8 mouse cellular contexts compared by ENCODE assay signal in the genomic region with DNA sequence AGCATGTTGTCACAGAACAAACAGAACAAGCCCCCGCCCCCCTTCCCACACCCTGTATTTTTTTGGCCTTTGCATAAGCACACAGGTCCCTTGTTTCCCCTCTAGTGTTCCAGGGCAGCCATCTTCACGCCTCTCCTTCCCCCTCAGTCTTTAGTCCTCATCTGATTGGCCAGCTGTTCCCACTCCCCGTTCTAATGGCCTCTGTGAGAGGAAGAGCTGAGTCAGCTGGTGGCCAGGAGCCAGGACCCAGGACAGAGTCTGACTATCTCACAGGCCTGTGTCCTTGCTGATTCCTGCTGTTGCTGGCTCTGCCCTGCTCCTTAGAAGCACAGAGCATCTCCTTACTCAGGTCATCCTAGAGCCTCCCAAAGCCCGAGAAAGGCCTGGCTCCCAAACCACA. TPM values are rescaled to one million over a fixed set of nuclear protein-coding genes. Genes with fewer than 3 reads are reported as not detected.
DNase-seq lines count a peak whose midpoint lies in the region; ATAC-seq and TF ChIP-seq lines count a peak whose summit lies in the region.

No protein-coding gene starts in this region.

- no peaks in the 10 kb centered on the region for H3K9me3 ChIP-seq in intestine, embryonic 14.5 days (ENCODE audit: control insufficient read depth, low read length)
- no peaks in the 10 kb centered on the region for H3K9me3 ChIP-seq in intestine, postnatal 0 days (ENCODE audit: control insufficient read depth)
- H3K9me3 ChIP-seq in kidney, embryonic 14.5 days (ENCODE audit: control insufficient read depth, low read length): no peaks in the 10 kb centered on the region

- H3K4me2 ChIP-seq in intestine, embryonic 14.5 days (ENCODE audit: low read length): no peak overlapping the region
- no peak overlapping the region for H3K4me2 ChIP-seq in intestine, postnatal 0 days (replicated peaks; ENCODE audit: low read depth)
- H3K4me2 ChIP-seq in kidney, embryonic 14.5 days (replicated peaks; ENCODE audit: low read depth, low read length): no peak overlapping the region

- intact Hi-C loops in gastrocnemius, postnatal 36 days (cut with DNase I): no loop called here

- no peak overlapping the region for H3K27ac ChIP-seq in intestine, embryonic 14.5 days (ENCODE audit: low read depth)
- no peak overlapping the region for H3K27ac ChIP-seq in intestine, postnatal 0 days (ENCODE audit: low read depth, low read length)
- H3K27ac ChIP-seq in kidney, embryonic 14.5 days (ENCODE audit: low read depth, low read length): no peak overlapping the region

- TF ChIP-seq CTCF in intestine, postnatal 0 days (IDR thresholded peaks at IDR 0.05; ENCODE audit: low read depth): no peak

- WGBS in intestine, embryonic 14.5 days: 53% methylated on average over 4 of the region's 4 CpGs
- WGBS in intestine, postnatal 0 days: 45% methylated on average over 4 of the region's 4 CpGs
- WGBS in kidney, embryonic 14.5 days: 57% methylated on average over 4 of the region's 4 CpGs

- H3K4me1 ChIP-seq in intestine, embryonic 14.5 days (replicated peaks; ENCODE audit: control insufficient read depth, insufficient read depth, low read length): peaks cover 23% of the 10 kb centered on the region
- H3K4me1 ChIP-seq in intestine, postnatal 0 days (replicated peaks; ENCODE audit: control insufficient read depth, insufficient read depth, low read length): no peaks in the 10 kb centered on the region
- H3K4me1 ChIP-seq in kidney, embryonic 14.5 days (ENCODE audit: control insufficient read depth, insufficient read depth, low read length): peaks cover 24% of the 10 kb centered on the region

- no peaks in the 10 kb centered on the region for H3K27me3 ChIP-seq in intestine, embryonic 14.5 days (replicated peaks; ENCODE audit: control insufficient read depth, insufficient read depth, low read length)
- no peaks in the 10 kb centered on the region for H3K27me3 ChIP-seq in intestine, postnatal 0 days (replicated peaks; ENCODE audit: control insufficient read depth, insufficient read depth, low read length)
- H3K27me3 ChIP-seq in kidney, embryonic 14.5 days (ENCODE audit: control insufficient read depth, insufficient read depth, low read length): no peaks in the 10 kb centered on the region

- peak; percentile 25; the same call in 1 of the 2 replicates for ATAC-seq in intestine, embryonic 14.5 days (replicated peaks; ENCODE audit: low FRiP score, low TSS enrichment, low read depth)
- ATAC-seq in intestine, postnatal 0 days: no peak
- ATAC-seq in kidney, embryonic 14.5 days (ENCODE audit: low FRiP score, low TSS enrichment): peak; percentile 68; the same call in 1 of the 2 replicates

- no peak overlapping the region for H3K9ac ChIP-seq in intestine, embryonic 14.5 days (ENCODE audit: low read length)
- no peak overlapping the region for H3K9ac ChIP-seq in intestine, postnatal 0 days (ENCODE audit: low read depth, low read length)
- no peak overlapping the region for H3K9ac ChIP-seq in kidney, embryonic 14.5 days (ENCODE audit: low read depth, low read length)

- no peaks in the 10 kb centered on the region for H3K36me3 ChIP-seq in intestine, embryonic 14.5 days (ENCODE audit: control insufficient read depth, insufficient read depth, low read length)
- H3K36me3 ChIP-seq in intestine, postnatal 0 days (ENCODE audit: control insufficient read depth, insufficient read depth): no peaks in the 10 kb centered on the region
- no peaks in the 10 kb centered on the region for H3K36me3 ChIP-seq in kidney, embryonic 14.5 days (ENCODE audit: control insufficient read depth, insufficient read depth, low read length)

- no peak for DNase-seq in intestine, embryonic 14.5 days (ENCODE audit: low spot score)
- peak; percentile 47 for DNase-seq in R1 (ENCODE audit: low read depth, low spot score)
- peak; percentile 41 to 42 for DNase-seq in gastrocnemius, postnatal 36 days
- DNase-seq in lung, postnatal 25 days (ENCODE audit: low spot score): peak; percentile 25
- DNase-seq in thymus, postnatal 10 days (ENCODE audit: low spot score in 2 of 2): no peak
- no peak for DNase-seq in embryo, embryonic 10 days (ENCODE audit: low spot score)

- H3K4me3 ChIP-seq in intestine, embryonic 14.5 days (ENCODE audit: low read depth, low read length): no peak overlapping the region
- H3K4me3 ChIP-seq in intestine, postnatal 0 days (ENCODE audit: low read depth, low read length): no peak overlapping the region
- H3K4me3 ChIP-seq in kidney, embryonic 14.5 days (ENCODE audit: low read length): no peak overlapping the region

RNA-seq across cellular contexts. Expression of a gene that starts 13.3 kb away (rescaled TPM):
- polyA plus RNA-seq in intestine, embryonic 14.5 days (2014; fragmentation: Nextera tagmentation; extraction: Ambion mirVana): 10.8 and 12.9 TPM in 2 replicates
- 3.6 and 4.5 TPM in 2 replicates for polyA plus RNA-seq in intestine, postnatal 0 days (2015; fragmentation: Nextera tagmentation; extraction: Ambion mirVana)
- total RNA-seq in gastrocnemius, postnatal 36 days (2021): 10 to 100 TPM; 49.6 to 54.7 TPM
- 16.7 and 20.0 TPM in 2 replicates for polyA plus RNA-seq in kidney, embryonic 14.5 days (2014; fragmentation: Nextera tagmentation; extraction: Ambion mirVana)

RNA-seq across cellular contexts. Expression of a gene that starts 39.4 kb away (rescaled TPM):
- 10.5 and 11.5 TPM in 2 replicates for polyA plus RNA-seq in intestine, embryonic 14.5 days (2014; fragmentation: Nextera tagmentation; extraction: Ambion mirVana)
- polyA plus RNA-seq in intestine, postnatal 0 days (2015; fragmentation: Nextera tagmentation; extraction: Ambion mirVana): 6.3 and 7.2 TPM in 2 replicates
- 1 to 10 TPM; 2.2 to 2.9 TPM for total RNA-seq in gastrocnemius, postnatal 36 days (2021)
- 6.3 and 8.4 TPM in 2 replicates for polyA plus RNA-seq in kidney, embryonic 14.5 days (2014; fragmentation: Nextera tagmentation; extraction: Ambion mirVana)

Comparison
In these comparisons a context has a peak if more than half of its experiments do, and no peak if none do; other contexts are left out.
1. DNase-seq: peak in R1 (single experiment), gastrocnemius, postnatal 36 days (2 of 2) and lung, postnatal 25 days (single experiment); none in intestine, embryonic 14.5 days (single experiment), thymus, postnatal 10 days (0 of 2) and embryo, embryonic 10 days (single experiment).